Mouse (Mus musculus): ENCODE data around the gene Chrm1. TPM values are rescaled to one million over a fixed set of nuclear protein-coding genes. Genes with fewer than 3 reads are reported as not detected.
A peak's percentile ranks its signal among the peaks of the same experiment; 100 is the strongest.

The Chrm1 gene
- polyA plus RNA-seq, 2 experiments: 0.56 to 0.62 TPM

- 96% methylated on average over 7 of the region's 7 CpGs for WGBS
- no peak for ATAC-seq (ENCODE audit: low FRiP score, low read depth)
These were observed 43.3 kb downstream of the Chrm1 start for GRCm38 (mm10) chr19:8706930-8707329.

DNA sequence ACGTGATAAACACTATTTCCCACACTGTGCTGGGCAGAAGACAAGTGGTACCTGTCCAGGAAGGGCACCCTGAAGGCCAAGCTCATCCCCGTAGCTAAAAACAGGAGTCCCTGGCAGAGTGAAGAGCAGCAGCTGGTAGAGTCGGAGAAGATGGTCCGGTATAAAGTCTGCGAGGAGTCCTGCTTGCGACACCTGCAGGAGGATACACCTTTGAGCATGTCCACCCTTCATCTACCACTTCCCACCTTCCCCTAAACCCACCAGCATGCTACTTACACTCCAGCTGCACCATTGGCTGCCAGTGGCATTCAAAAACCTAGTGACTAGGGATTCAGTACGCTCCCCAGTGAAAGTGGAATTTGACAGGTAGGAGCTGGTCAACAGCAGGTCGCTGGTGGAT is 45.4 kb downstream of the Chrm1 start:
- Histone ChIP-seq H3K27me3 (ENCODE audit: control insufficient read depth, insufficient read depth, low read length) (no peaks in the 10 kb centered on the region), H3K9me3 (ENCODE audit: control insufficient read depth, low read length) (no peaks in the 10 kb centered on the region), H3K4me1 (ENCODE audit: control insufficient read depth, insufficient read depth, low read length) (peaks cover 24% of the 10 kb centered on the region), H3K4me2 (replicated peaks; ENCODE audit: low read depth, low read length, severe bottlenecking) (no peak overlapping the region), H3K27ac (replicated peaks; ENCODE audit: low read depth, low read length) (no peak overlapping the region), H3K4me3 (replicated peaks; ENCODE audit: low read length) (no peak overlapping the region), H3K36me3 (ENCODE audit: control insufficient read depth, insufficient read depth, low read length) (peaks cover 62% of the 10 kb centered on the region), H3K9ac (ENCODE audit: low read depth, low read length, severe bottlenecking) (no peak overlapping the region)
- ATAC-seq (ENCODE audit: low FRiP score, low read depth) (no peak), DNase-seq (ENCODE audit: low spot score) (no peak)
- 95% methylated on average over 8 of the region's 8 CpGs for WGBS
- TF ChIP-seq POLR2A (IDR thresholded peaks at IDR 0.05; ENCODE audit: borderline replicate concordance, extremely low read depth, insufficient read depth, insufficient read length): no peak

More at GRCm38 (mm10) chr19:8706930-8707329, 43.3 kb downstream of the Chrm1 start:
- Histone ChIP-seq H3K4me1 (ENCODE audit: control insufficient read depth, insufficient read depth, low read length) (peaks cover 16% of the 10 kb centered on the region), H3K36me3 (ENCODE audit: control insufficient read depth, insufficient read depth, low read length) (peaks cover 57% of the 10 kb centered on the region), H3K27me3 (ENCODE audit: control insufficient read depth, insufficient read depth, low read length) (no peaks in the 10 kb centered on the region), H3K4me2 (replicated peaks; ENCODE audit: low read depth, low read length, severe bottlenecking) (no peak overlapping the region), H3K9me3 (ENCODE audit: control insufficient read depth, low read length) (no peaks in the 10 kb centered on the region), H3K4me3 (replicated peaks; ENCODE audit: low read length) (no peak overlapping the region), H3K27ac (replicated peaks; ENCODE audit: low read depth, low read length) (no peak overlapping the region), H3K9ac (ENCODE audit: low read depth, low read length, severe bottlenecking) (no peak overlapping the region)
- no peak for TF ChIP-seq POLR2A (IDR thresholded peaks at IDR 0.05; ENCODE audit: borderline replicate concordance, extremely low read depth, insufficient read depth, insufficient read length)
- no peak for DNase-seq (ENCODE audit: low spot score)

DNA sequence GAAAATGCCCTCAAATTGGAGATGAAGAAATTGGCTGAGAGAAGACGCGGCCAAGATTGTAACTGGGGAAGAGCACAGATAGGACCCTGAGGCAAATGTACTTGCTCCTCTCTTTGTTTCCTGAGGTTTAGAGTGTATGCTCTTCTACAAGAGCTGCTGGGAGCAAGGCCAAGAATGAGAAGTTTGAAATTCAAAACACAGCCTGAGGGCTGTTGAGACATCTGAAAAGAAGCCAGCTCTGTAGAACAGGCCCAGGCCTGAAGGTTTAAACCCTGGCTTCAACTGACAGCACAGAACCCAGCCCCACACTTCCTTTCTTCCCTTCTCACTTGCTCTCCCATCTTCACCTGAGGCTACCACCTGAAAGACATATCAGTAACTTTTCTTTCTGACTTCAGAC is 46.5 kb downstream of the Chrm1 start:
- H3K27me3 ChIP-seq (ENCODE audit: control insufficient read depth, insufficient read depth, low read length): no peaks in the 10 kb centered on the region
- WGBS: 52% methylated on average over 2 of the region's 2 CpGs
- H3K9me3 ChIP-seq (ENCODE audit: control insufficient read depth, low read length): no peaks in the 10 kb centered on the region
- H3K4me2 ChIP-seq (replicated peaks; ENCODE audit: low read depth, low read length, severe bottlenecking): no peak overlapping the region
- H3K36me3 ChIP-seq (ENCODE audit: control insufficient read depth, insufficient read depth, low read length): peaks cover 62% of the 10 kb centered on the region
- H3K27ac ChIP-seq (replicated peaks; ENCODE audit: low read depth, low read length): no peak overlapping the region
- TF ChIP-seq POLR2A (IDR thresholded peaks at IDR 0.05; ENCODE audit: borderline replicate concordance, extremely low read depth, insufficient read depth, insufficient read length): no peak
- DNase-seq (ENCODE audit: low spot score): peak; percentile 75
- H3K4me3 ChIP-seq (replicated peaks; ENCODE audit: low read length): no peak overlapping the region
- H3K4me1 ChIP-seq (ENCODE audit: control insufficient read depth, insufficient read depth, low read length): peaks cover 28% of the 10 kb centered on the region
- ATAC-seq (ENCODE audit: low FRiP score, low read depth): no peak
- no peak overlapping the region for H3K9ac ChIP-seq (ENCODE audit: low read depth, low read length, severe bottlenecking)

GRCm38 (mm10) chr19:8711506-8711905 is 47.9 kb downstream of the Chrm1 start:
- no peaks in the 10 kb centered on the region for H3K27me3 ChIP-seq (ENCODE audit: control insufficient read depth, insufficient read depth, low read length)
- TF ChIP-seq POLR2A (IDR thresholded peaks at IDR 0.05; ENCODE audit: borderline replicate concordance, extremely low read depth, insufficient read depth, insufficient read length): no peak
- DNase-seq (ENCODE audit: low spot score) (no peak), ATAC-seq (ENCODE audit: low FRiP score, low read depth) (no peak)
- peak overlapping the region; percentile 91; the same call in 1 of the 2 replicates for H3K9ac ChIP-seq (ENCODE audit: low read depth, low read length, severe bottlenecking)
- H3K4me1 ChIP-seq (ENCODE audit: control insufficient read depth, insufficient read depth, low read length): peaks cover 28% of the 10 kb centered on the region
- peak overlapping the region; percentile 90 for H3K4me3 ChIP-seq (replicated peaks; ENCODE audit: low read length)
- 45% methylated on average over 4 of the region's 4 CpGs for WGBS
- H3K36me3 ChIP-seq (ENCODE audit: control insufficient read depth, insufficient read depth, low read length): peaks cover 58% of the 10 kb centered on the region
- H3K4me2 ChIP-seq (replicated peaks; ENCODE audit: low read depth, low read length, severe bottlenecking): peak overlapping the region; percentile 68
- peak overlapping the region; percentile 53 for H3K27ac ChIP-seq (replicated peaks; ENCODE audit: low read depth, low read length)
- no peaks in the 10 kb centered on the region for H3K9me3 ChIP-seq (ENCODE audit: control insufficient read depth, low read length)

- ATAC-seq (ENCODE audit: low FRiP score, low read depth) (no peak), DNase-seq (ENCODE audit: low spot score) (no peak)
- Histone ChIP-seq H3K9ac (ENCODE audit: low read depth, low read length, severe bottlenecking) (peak overlapping the region; percentile 91), H3K27me3 (ENCODE audit: control insufficient read depth, insufficient read depth, low read length) (no peaks in the 10 kb centered on the region), H3K4me3 (replicated peaks; ENCODE audit: low read length) (peak overlapping the region; percentile 90), H3K9me3 (ENCODE audit: control insufficient read depth, low read length) (no peaks in the 10 kb centered on the region), H3K36me3 (ENCODE audit: control insufficient read depth, insufficient read depth, low read length) (peaks cover 51% of the 10 kb centered on the region), H3K4me2 (replicated peaks; ENCODE audit: low read depth, low read length, severe bottlenecking) (peak overlapping the region; percentile 68), H3K4me1 (ENCODE audit: control insufficient read depth, insufficient read depth, low read length) (peaks cover 28% of the 10 kb centered on the region), H3K27ac (replicated peaks; ENCODE audit: low read depth, low read length) (peak overlapping the region; percentile 90)
- 49% methylated on average over 10 of the region's 10 CpGs for WGBS
- TF ChIP-seq POLR2A (IDR thresholded peaks at IDR 0.05; ENCODE audit: borderline replicate concordance, extremely low read depth, insufficient read depth, insufficient read length): no peak
These were observed 48.6 kb downstream of the Chrm1 start for GRCm38 (mm10) chr19:8711949-8712869.
